Mouse (Mus musculus) MEL-GATA-1-ER (cell line): Measurements from ENCODE around the gene Tas2r125.
"Not testable (repeated sequence)": the region's sequence is repeated elsewhere in the genome, so short reads cannot be mapped to it uniquely, and the experiment has no call there.

ENCODE experiments used
- DNase-seq: peaks from one replicate; pipeline ENCODE4 v3.0.0-alpha.2; 2012; ENCODE audit warnings: low read depth; ENCODE audit errors: extremely low read depth

Gene Tas2r125

GRCm38 (mm10) chr6:132909351-132909750 lies at the start of gene Tas2r125:
Gene Tas2r125, plus strand, starts transcription at chr6:132909651.
- no peak for DNase-seq

GRCm38 (mm10) chr6:132867708-132868107 lies 41.7 kb upstream of the Tas2r125 start, which contains the start of gene Tas2r110:
Gene Tas2r110, plus strand, starts transcription at chr6:132868008.
- DNase-seq, result no peak

GRCm38 (mm10) chr6:132892711-132893110 lies 16.7 kb upstream of the Tas2r125 start, which contains the start of gene Tas2r113:
Gene Tas2r113, plus strand, starts transcription at chr6:132893011.
- no peak for DNase-seq

- not testable (repeated sequence) for DNase-seq
These were observed 31.9 kb downstream of the Tas2r125 start for GRCm38 (mm10) chr6:132941376-132941775.

GRCm38 (mm10) chr6:132950802-132951201 lies 41.4 kb downstream of the Tas2r125 start, which contains the start of gene Tas2r129:
Gene Tas2r129, plus strand, starts transcription at chr6:132951102.
- DNase-seq, result no peak

GRCm38 (mm10) chr6:132957819-132958218 lies 48.4 kb downstream of the Tas2r125 start, which contains the start of gene Tas2r131:
Gene Tas2r131, minus strand, starts transcription at chr6:132957919.
- DNase-seq, result no peak
